Mouse (Mus musculus): ENCODE measurements around the gene Cldn10. TPM values are rescaled to one million over a fixed set of nuclear protein-coding genes. Genes with fewer than 3 reads are reported as not detected.

Gene Cldn10
- polyA plus RNA-seq, 1 experiment = 1.4 TPM

DNA sequence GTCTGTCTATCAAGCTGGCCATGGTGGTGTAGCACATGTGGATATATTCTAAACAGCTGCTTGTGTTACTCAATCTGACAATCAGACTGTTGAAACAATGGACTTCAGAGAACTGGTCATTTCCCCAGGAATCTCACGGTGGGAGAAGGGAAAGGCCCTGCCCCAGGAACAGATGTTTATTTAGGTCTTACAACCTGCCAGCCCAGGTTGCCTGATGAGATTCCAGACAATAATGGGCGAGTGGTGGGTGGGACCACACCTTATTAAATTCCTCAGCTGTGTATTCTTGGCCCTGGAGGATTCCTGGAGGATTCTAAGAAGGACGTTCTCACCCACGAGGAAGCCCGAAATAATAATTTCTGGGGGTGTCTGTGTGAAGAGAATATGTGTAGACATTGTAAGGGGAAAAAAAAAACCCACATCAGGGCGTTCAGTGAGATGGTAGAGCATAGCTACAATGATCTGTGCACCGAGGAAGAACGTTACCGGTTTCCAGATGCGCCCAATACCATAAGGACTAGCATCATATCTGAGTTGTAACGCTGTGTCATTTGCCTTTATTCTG, 90.7 kb downstream of the Cldn10 start:
- H3K27me3 ChIP-seq (ENCODE audit: control insufficient read depth, insufficient read depth, low read length) = no peaks in the 10 kb centered on the region
- no peak for DNase-seq (ENCODE audit: low read depth in 1 of 2, low spot score in 2 of 2)
- peaks cover 2% of the 10 kb centered on the region; the same call in 1 of the 2 replicates for H3K4me1 ChIP-seq (ENCODE audit: control insufficient read depth, insufficient read depth, insufficient read length)
- whole genome bisulfite sequencing = 87% methylated on average over 11 of the region's 11 CpGs
- no peak overlapping the region for H3K4me3 ChIP-seq (ENCODE audit: extremely low read depth, insufficient read depth, insufficient read length)
- H3K27ac ChIP-seq (ENCODE audit: insufficient read depth, low read length) = no peak overlapping the region
- TF ChIP-seq POLR2A (IDR thresholded peaks at IDR 0.05; ENCODE audit: low read depth, low read length) (no peak), CTCF (IDR thresholded peaks at IDR 0.05; ENCODE audit: extremely low read depth, insufficient read depth, insufficient read length, insufficient replicate concordance) (no peak)
- H3K36me3 ChIP-seq (ENCODE audit: control insufficient read depth, insufficient read depth, low read length) = no peaks in the 10 kb centered on the region

- no peak for DNase-seq (ENCODE audit: low read depth in 1 of 2, low spot score in 2 of 2)
- H3K27me3 ChIP-seq (ENCODE audit: control insufficient read depth, insufficient read depth, low read length) = no peaks in the 10 kb centered on the region
- H3K4me3 ChIP-seq (ENCODE audit: extremely low read depth, insufficient read depth, insufficient read length) = no peak overlapping the region
- H3K4me1 ChIP-seq (ENCODE audit: control insufficient read depth, insufficient read depth, insufficient read length) = peaks cover 2% of the 10 kb centered on the region; the same call in 1 of the 2 replicates
- no peak for TF ChIP-seq CTCF (IDR thresholded peaks at IDR 0.05; ENCODE audit: extremely low read depth, insufficient read depth, insufficient read length, insufficient replicate concordance)
- no peak for TF ChIP-seq POLR2A (IDR thresholded peaks at IDR 0.05; ENCODE audit: low read depth, low read length)
- WGBS = 91% methylated on average over 10 of the region's 10 CpGs
- no peaks in the 10 kb centered on the region for H3K36me3 ChIP-seq (ENCODE audit: control insufficient read depth, insufficient read depth, low read length)
- no peak overlapping the region for H3K27ac ChIP-seq (ENCODE audit: insufficient read depth, low read length)
Observed at GRCm38 (mm10) chr14:118880696-118881095, 93.0 kb downstream of the Cldn10 start.

DNA sequence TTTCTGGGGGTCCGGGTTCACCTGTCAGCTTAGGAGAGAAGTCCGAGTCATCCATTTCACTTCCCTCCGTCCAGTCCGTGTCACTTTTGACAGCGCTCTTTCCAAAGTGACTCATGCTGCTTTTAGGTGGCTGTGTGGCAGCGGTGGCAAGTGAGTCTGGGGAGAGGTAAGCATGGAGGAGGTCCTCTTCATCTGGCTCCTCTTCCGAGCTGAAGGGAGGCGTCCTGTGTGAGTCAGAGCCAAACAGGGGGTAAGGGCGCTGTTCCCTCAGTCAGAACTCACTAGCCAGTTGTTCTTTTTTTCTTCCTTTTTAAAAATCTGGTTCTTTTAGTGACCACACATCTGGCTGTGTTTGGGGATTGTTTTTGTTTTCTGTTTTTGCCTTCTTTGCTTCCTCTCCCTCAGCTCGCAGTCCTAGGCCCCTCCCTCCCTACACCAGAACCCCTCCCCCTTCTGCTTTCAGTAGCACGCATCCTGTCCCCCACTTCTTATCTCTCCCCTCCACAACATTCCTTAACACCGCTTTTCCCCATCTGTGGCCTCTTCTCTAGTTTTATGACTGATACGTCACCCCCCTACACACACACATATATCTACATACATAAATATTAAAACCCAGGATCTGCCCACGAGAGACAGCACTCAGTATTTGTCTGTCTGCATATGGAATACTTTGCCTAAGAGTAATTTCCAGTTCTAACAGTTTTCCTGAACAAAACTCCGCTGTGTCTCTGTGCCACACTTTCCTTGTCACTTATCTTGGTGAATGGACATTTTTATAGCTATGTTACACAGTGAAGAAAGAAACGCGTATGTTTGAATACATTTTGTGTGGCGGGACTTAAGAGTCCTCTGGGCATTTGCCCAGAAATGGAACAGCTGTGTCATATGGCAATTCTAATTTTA, 95.9 kb downstream of the Cldn10 start:
- Histone ChIP-seq H3K4me3 (ENCODE audit: extremely low read depth, insufficient read depth, insufficient read length) (no peak overlapping the region), H3K4me1 (ENCODE audit: control insufficient read depth, insufficient read depth, insufficient read length) (peaks cover 2% of the 10 kb centered on the region; the same call in 1 of the 2 replicates), H3K27ac (ENCODE audit: insufficient read depth, low read length) (no peak overlapping the region), H3K36me3 (ENCODE audit: control insufficient read depth, insufficient read depth, low read length) (no peaks in the 10 kb centered on the region), H3K27me3 (ENCODE audit: control insufficient read depth, insufficient read depth, low read length) (no peaks in the 10 kb centered on the region)
- DNase-seq (ENCODE audit: low read depth in 1 of 2, low spot score in 2 of 2) = no peak
- 80% methylated on average over 18 of the region's 18 CpGs for WGBS
- TF ChIP-seq CTCF (IDR thresholded peaks at IDR 0.05; ENCODE audit: extremely low read depth, insufficient read depth, insufficient read length, insufficient replicate concordance) = no peak
- no peak for TF ChIP-seq POLR2A (IDR thresholded peaks at IDR 0.05; ENCODE audit: low read depth, low read length)

DNA sequence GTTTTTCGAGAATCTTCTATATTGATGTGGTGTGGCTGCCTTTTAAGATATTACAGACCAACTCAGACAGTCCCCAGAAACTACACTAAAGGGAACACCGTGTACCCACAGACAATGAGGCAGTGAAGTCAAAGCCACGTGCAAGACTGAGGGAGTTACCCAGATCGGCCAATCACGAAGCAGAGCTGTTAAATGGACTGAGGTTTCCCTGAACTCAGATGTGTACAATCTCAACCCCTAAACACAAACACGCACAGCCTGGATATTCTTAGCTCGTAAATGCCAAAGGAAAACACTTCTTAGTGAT, 96.5 kb downstream of the Cldn10 start:
- Histone ChIP-seq H3K4me3 (ENCODE audit: extremely low read depth, insufficient read depth, insufficient read length) (no peak overlapping the region), H3K36me3 (ENCODE audit: control insufficient read depth, insufficient read depth, low read length) (no peaks in the 10 kb centered on the region), H3K27ac (ENCODE audit: insufficient read depth, low read length) (no peak overlapping the region), H3K27me3 (ENCODE audit: control insufficient read depth, insufficient read depth, low read length) (no peaks in the 10 kb centered on the region), H3K4me1 (ENCODE audit: control insufficient read depth, insufficient read depth, insufficient read length) (peaks cover 2% of the 10 kb centered on the region; the same call in 1 of the 2 replicates)
- DNase-seq (ENCODE audit: low read depth in 1 of 2, low spot score in 2 of 2) = no peak
- no peak for TF ChIP-seq POLR2A (IDR thresholded peaks at IDR 0.05; ENCODE audit: low read depth, low read length)
- TF ChIP-seq CTCF (IDR thresholded peaks at IDR 0.05; ENCODE audit: extremely low read depth, insufficient read depth, insufficient read length, insufficient replicate concordance) = no peak
- WGBS = 58% methylated on average over 7 of the region's 7 CpGs

- TF ChIP-seq POLR2A (IDR thresholded peaks at IDR 0.05; ENCODE audit: low read depth, low read length) = no peak
- no peak for TF ChIP-seq CTCF (IDR thresholded peaks at IDR 0.05; ENCODE audit: extremely low read depth, insufficient read depth, insufficient read length, insufficient replicate concordance)
- WGBS = 82% methylated on average over 4 of the region's 4 CpGs
Observed at GRCm38 (mm10) chr14:118890101-118890500, 102.4 kb downstream of the Cldn10 start.

DNA sequence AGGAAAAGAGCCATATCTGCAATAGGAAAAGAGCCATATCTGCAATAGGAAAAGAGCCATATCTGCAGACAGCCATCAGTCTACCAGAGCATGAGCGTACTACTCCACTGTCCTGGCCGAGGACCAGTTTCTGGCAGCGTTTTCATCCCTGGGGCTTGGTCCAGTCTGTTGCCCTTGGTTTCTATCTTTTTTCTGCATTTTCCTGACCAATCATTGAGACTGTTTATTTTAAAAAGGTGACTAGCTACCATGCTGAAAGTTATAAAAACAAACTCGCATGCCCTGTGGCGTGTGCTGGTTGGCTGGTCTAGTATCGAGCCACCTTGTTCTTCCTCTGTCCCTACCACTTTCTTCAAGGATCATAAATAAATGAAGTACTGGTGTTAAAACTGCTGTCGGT, 107.5 kb downstream of the Cldn10 start:
- TF ChIP-seq CTCF (IDR thresholded peaks at IDR 0.05; ENCODE audit: extremely low read depth, insufficient read depth, insufficient read length, insufficient replicate concordance) = no peak
- H3K36me3 ChIP-seq (ENCODE audit: control insufficient read depth, insufficient read depth, low read length) = no peaks in the 10 kb centered on the region
- no peak for DNase-seq (ENCODE audit: low read depth in 1 of 2, low spot score in 2 of 2)
- 88% methylated on average over 7 of the region's 7 CpGs for WGBS
- H3K4me1 ChIP-seq (ENCODE audit: control insufficient read depth, insufficient read depth, insufficient read length) = no peaks in the 10 kb centered on the region
- no peak overlapping the region for H3K4me3 ChIP-seq (ENCODE audit: extremely low read depth, insufficient read depth, insufficient read length)
- H3K27me3 ChIP-seq (ENCODE audit: control insufficient read depth, insufficient read depth, low read length) = no peaks in the 10 kb centered on the region
- no peak overlapping the region for H3K27ac ChIP-seq (ENCODE audit: insufficient read depth, low read length)

More at GRCm38 (mm10) chr14:118890101-118890500, 102.4 kb downstream of the Cldn10 start:
- Histone ChIP-seq H3K27me3 (ENCODE audit: control insufficient read depth, insufficient read depth, low read length) (no peaks in the 10 kb centered on the region), H3K4me1 (ENCODE audit: control insufficient read depth, insufficient read depth, insufficient read length) (no peaks in the 10 kb centered on the region), H3K4me3 (ENCODE audit: extremely low read depth, insufficient read depth, insufficient read length) (no peak overlapping the region), H3K36me3 (ENCODE audit: control insufficient read depth, insufficient read depth, low read length) (no peaks in the 10 kb centered on the region), H3K27ac (ENCODE audit: insufficient read depth, low read length) (no peak overlapping the region)
- no peak for DNase-seq (ENCODE audit: low read depth in 1 of 2, low spot score in 2 of 2)

DNA sequence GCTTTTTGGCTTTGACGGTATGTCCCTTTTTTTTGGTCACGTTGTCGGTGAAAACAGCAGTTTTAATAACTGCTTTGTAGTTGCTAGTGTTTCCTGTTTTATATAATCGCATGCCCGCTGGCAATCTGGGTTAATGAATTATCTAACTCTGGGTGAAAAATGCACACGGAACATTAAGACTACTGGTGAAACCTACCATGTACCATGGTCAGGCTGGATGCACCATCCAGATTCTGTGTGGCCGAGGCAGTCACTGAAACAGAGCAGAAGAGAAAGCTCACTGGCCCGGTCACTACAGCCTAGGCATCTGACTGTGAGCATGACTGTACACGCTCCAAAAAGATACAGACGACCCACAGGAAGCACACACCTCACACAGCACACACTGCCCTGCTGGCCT, 107.9 kb downstream of the Cldn10 start:
- 81% methylated on average over 10 of the region's 10 CpGs for WGBS
- Histone ChIP-seq H3K4me3 (ENCODE audit: extremely low read depth, insufficient read depth, insufficient read length) (no peak overlapping the region), H3K27me3 (ENCODE audit: control insufficient read depth, insufficient read depth, low read length) (no peaks in the 10 kb centered on the region), H3K36me3 (ENCODE audit: control insufficient read depth, insufficient read depth, low read length) (no peaks in the 10 kb centered on the region), H3K4me1 (ENCODE audit: control insufficient read depth, insufficient read depth, insufficient read length) (no peaks in the 10 kb centered on the region), H3K27ac (ENCODE audit: insufficient read depth, low read length) (no peak overlapping the region)
- TF ChIP-seq CTCF (IDR thresholded peaks at IDR 0.05; ENCODE audit: extremely low read depth, insufficient read depth, insufficient read length, insufficient replicate concordance) = no peak
- TF ChIP-seq POLR2A (IDR thresholded peaks at IDR 0.05; ENCODE audit: low read depth, low read length) = no peak
- no peak for DNase-seq (ENCODE audit: low read depth in 1 of 2, low spot score in 2 of 2)

Data from spleen, adult 2 months (tissue).